Mouse (Mus musculus) lung, embryonic 14.5 days (tissue): ENCODE measurements at regions not wholly inside any gene's neighbourhood (a gene's known extent, or its start where the extent isn't known, plus 50 kb on each side); places are given as distances from the start of the nearest gene placed in this dataset.
"Not testable (repeated sequence)": the region's sequence is repeated elsewhere in the genome, so short reads cannot be mapped to it uniquely, and the experiment has no call there.

Experiments used
- ATAC-seq: fragments of 200-750 bp; cut with Nextera tagmentation; 2 replicates; pipeline ENCODE4 v1.8.0; 2017; ENCODE audit warnings: mild to moderate bottlenecking, moderate TSS enrichment, moderate library complexity; ENCODE audit not compliant: insufficient read depth
- DNase-seq: peaks from one replicate; pipeline ENCODE4 v3.0.0-alpha.2; 2015
- H3K27ac ChIP-seq: fragments of 300-500 bp; sonication (generic); 2 replicates; pipeline ENCODE4 v1.5.1; 2014; ENCODE audit warnings: low read depth, mild to moderate bottlenecking, moderate library complexity
- H3K27me3 ChIP-seq: fragments of 300-500 bp; sonication (generic); 2 replicates; pipeline ENCODE4 v1.6.1; 2014; ENCODE audit warnings: low read length, control low read depth; ENCODE audit not compliant: insufficient read depth
- H3K36me3 ChIP-seq: fragments of 300-500 bp; sonication (generic); 2 replicates; pipeline ENCODE4 v1.6.1; 2014; ENCODE audit warnings: control low read depth; ENCODE audit not compliant: insufficient read depth
- H3K4me1 ChIP-seq: fragments of 300-500 bp; sonication (generic); 2 replicates; pipeline ENCODE4 v1.6.1; 2014; ENCODE audit warnings: antibody characterized with exemption, control low read depth; ENCODE audit not compliant: insufficient read depth
- H3K4me2 ChIP-seq: fragments of 300-500 bp; sonication (generic); 2 replicates; pipeline ENCODE4 v1.6.1; 2014; ENCODE audit warnings: mild to moderate bottlenecking
- H3K4me3 ChIP-seq: fragments of 300-500 bp; sonication (generic); 2 replicates; pipeline ENCODE4 v1.5.1; 2014; ENCODE audit warnings: low read depth, low read length
- H3K9ac ChIP-seq: fragments of 300-500 bp; sonication (generic); 2 replicates; pipeline ENCODE4 v1.6.1; 2014
- H3K9me3 ChIP-seq: fragments of 300-500 bp; sonication (generic); 2 replicates; pipeline ENCODE4 v1.6.1; 2016; ENCODE audit warnings: low read depth, low read length, control low read depth
- CTCF ChIP-seq: IDR thresholded peaks from 2 replicates; pipeline ENCODE4 v1.5.1; 2016; ENCODE audit warnings: antibody characterized with exemption, low read depth
- WGBS: fragments of 180-500 bp; shearing (Covaris S2); extraction: QIAGEN DNeasy Blood & Tissue Kit; methylation state at CpG from one replicate; pipeline ENCODE4 v1.1.7; 2014; 5-methylcytosine and 5-hydroxymethylcytosine counted together

DNA sequence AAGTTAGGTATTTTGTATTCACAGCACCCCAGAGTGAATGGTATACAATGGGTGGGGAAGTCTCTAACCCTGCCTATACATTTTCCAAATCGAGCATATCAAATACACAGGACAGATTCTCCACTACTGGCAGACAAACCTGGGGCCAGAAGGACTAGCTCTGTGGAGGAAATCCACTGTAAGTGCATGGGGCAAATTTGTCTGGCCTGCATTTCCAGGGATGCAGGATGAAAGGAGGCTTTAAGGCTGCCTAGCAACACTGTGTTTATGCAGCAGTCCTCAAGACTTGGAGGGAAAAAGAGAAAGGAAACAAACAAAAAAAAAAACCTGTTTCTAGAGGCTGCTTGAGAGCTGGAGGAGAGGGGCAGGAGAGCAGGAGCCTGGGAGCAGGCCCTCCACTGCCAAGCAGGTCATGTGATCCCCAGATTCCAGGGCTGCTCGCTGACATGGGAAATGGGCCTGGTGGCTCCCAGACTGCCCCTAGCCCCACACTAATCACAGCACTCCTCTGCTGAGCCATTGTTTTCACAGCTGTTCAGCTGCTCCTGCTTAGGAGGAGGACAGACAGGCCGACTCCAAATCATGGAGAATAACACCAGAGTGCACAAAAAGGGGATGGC, 293.7 kb upstream of the Gm10192 start:
- WGBS: 10% methylated on average over 3 of the region's 3 CpGs

GRCm38 (mm10) chr4:97473492-97473891, 290.5 kb upstream of the Gm10192 start:
- not testable (repeated sequence) for ATAC-seq, H3K4me2 ChIP-seq, DNase-seq, H3K9ac ChIP-seq, H3K4me3 ChIP-seq, H3K36me3 ChIP-seq, H3K4me1 ChIP-seq, H3K9me3 ChIP-seq, H3K27ac ChIP-seq, H3K27me3 ChIP-seq
- 89% methylated on average over 8 of the region's 8 CpGs for WGBS

More for the DNA sequence above, 293.7 kb upstream of the Gm10192 start:
- Histone ChIP-seq H3K9ac (no peak overlapping the region), H3K36me3 (no peaks in the 10 kb centered on the region), H3K27me3 (no peaks in the 10 kb centered on the region), H3K4me1 (no peaks in the 10 kb centered on the region), H3K9me3 (no peaks in the 10 kb centered on the region), H3K4me2 (no peak overlapping the region), H3K4me3 (no peak overlapping the region), H3K27ac (peak overlapping the region; percentile 44)
- ATAC-seq (peak; percentile 98), DNase-seq (peak; percentile 77)
- TF ChIP-seq CTCF: no peak

DNA sequence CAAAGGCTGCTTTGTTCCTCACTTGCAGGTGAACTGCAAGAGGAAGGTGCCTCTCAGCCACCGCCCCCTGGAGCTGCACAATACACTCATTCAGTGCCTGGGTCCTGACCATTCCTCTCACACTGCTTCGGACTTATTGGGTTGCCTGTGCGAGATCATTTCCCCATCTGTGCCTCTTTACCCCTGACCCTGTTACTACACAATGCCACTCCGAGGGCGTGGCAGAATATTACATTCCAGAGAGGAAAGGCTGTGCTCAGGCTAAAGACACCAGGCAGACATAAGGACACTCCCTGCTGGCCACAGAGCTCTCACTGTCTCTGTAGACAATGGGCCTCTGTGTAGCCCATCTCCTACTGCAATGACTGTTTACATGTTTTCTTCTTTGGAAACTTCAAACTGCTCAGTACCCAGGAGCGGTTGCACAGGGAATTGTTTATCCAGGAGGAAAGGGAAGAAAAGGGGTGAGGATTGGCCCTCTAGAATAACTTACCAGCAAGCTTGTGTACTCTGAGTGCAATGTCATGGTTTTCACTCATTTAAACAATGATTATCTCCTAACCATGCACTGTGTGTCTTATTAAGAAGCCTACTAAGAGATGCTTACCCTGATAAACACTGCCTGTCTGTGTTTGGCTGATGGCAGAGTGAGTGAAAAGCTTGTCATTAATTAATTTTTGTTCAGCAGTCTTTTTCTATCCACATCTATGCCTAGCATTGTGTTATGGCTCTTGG, 283.1 kb upstream of the Gm10192 start:
- Histone ChIP-seq H3K4me1 (no peaks in the 10 kb centered on the region), H3K36me3 (no peaks in the 10 kb centered on the region), H3K9ac (no peak overlapping the region), H3K4me2 (no peak overlapping the region), H3K27ac (peak overlapping the region; percentile 4; the same call in 1 of the 2 replicates), H3K9me3 (no peaks in the 10 kb centered on the region), H3K27me3 (no peaks in the 10 kb centered on the region), H3K4me3 (no peak overlapping the region)
- TF ChIP-seq CTCF: no peak
- peak; percentile 93 for ATAC-seq
- DNase-seq: peak; percentile 57
- WGBS: 46% methylated on average over 6 of the region's 6 CpGs

DNA sequence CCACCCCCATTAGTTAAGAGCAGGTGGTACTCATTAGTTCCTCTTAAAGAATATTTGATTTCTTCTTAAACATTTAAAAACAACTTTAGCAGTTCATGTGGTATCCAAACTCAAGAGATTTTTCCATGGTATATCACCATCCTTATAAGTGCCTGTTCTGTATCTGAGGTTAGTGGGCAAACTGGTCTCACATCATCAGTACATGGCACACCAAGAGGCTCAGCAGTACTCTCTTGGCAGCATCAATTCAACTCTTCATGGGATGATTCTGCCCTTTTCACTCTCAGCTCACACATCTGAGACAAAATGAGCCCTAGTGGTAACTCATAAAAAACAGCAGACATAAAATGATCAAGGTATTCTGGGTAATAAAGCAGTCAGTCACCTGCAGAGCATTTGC, 282.6 kb upstream of the Gm10192 start:
- no peak for TF ChIP-seq CTCF
- no peak for DNase-seq
- ATAC-seq: no peak
- no peaks in the 10 kb centered on the region for H3K36me3 ChIP-seq
- no peaks in the 10 kb centered on the region for H3K9me3 ChIP-seq
- H3K4me1 ChIP-seq: no peaks in the 10 kb centered on the region
- no peak overlapping the region for H3K4me3 ChIP-seq
- H3K27ac ChIP-seq: 0 out of 2 replicates have a peak overlapping the region, but pooled peaks have one; percentile 4
- no peaks in the 10 kb centered on the region for H3K27me3 ChIP-seq
- H3K9ac ChIP-seq: no peak overlapping the region
- H3K4me2 ChIP-seq: no peak overlapping the region

GRCm38 (mm10) chr4:97461177-97461576, 278.2 kb upstream of the Gm10192 start:
- ATAC-seq: no peak
- Histone ChIP-seq H3K27me3 (no peaks in the 10 kb centered on the region), H3K9me3 (no peaks in the 10 kb centered on the region), H3K4me2 (no peak overlapping the region), H3K27ac (no peak overlapping the region), H3K36me3 (no peaks in the 10 kb centered on the region), H3K4me3 (no peak overlapping the region), H3K4me1 (no peaks in the 10 kb centered on the region), H3K9ac (no peak overlapping the region)
- DNase-seq: no peak
- no peak for TF ChIP-seq CTCF
- WGBS: 82% methylated on average over 1 of the region's 1 CpGs

- DNase-seq (peak; percentile 10), ATAC-seq (no peak)
- Histone ChIP-seq H3K9me3 (no peaks in the 10 kb centered on the region), H3K4me2 (no peak overlapping the region), H3K9ac (no peak overlapping the region), H3K4me1 (no peaks in the 10 kb centered on the region), H3K36me3 (no peaks in the 10 kb centered on the region), H3K27me3 (no peaks in the 10 kb centered on the region), H3K4me3 (no peak overlapping the region), H3K27ac (no peak overlapping the region)
- TF ChIP-seq CTCF: no peak
- WGBS: 68% methylated on average over 5 of the region's 5 CpGs
Measured at GRCm38 (mm10) chr4:97439288-97440029, 256.5 kb upstream of the Gm10192 start.

- H3K36me3 ChIP-seq: no peaks in the 10 kb centered on the region
- WGBS: 59% methylated on average over 1 of the region's 1 CpGs
- no peaks in the 10 kb centered on the region for H3K9me3 ChIP-seq
- DNase-seq (no peak), ATAC-seq (no peak)
- H3K4me3 ChIP-seq: no peak overlapping the region
- no peak overlapping the region for H3K27ac ChIP-seq
- no peaks in the 10 kb centered on the region for H3K4me1 ChIP-seq
- H3K9ac ChIP-seq: no peak overlapping the region
- H3K27me3 ChIP-seq: no peaks in the 10 kb centered on the region
- no peak overlapping the region for H3K4me2 ChIP-seq
- TF ChIP-seq CTCF: no peak
Measured at GRCm38 (mm10) chr4:97432681-97433080, 249.7 kb upstream of the Gm10192 start.
